Mouse (Mus musculus): ENCODE measurements around the gene St7.

DNA sequence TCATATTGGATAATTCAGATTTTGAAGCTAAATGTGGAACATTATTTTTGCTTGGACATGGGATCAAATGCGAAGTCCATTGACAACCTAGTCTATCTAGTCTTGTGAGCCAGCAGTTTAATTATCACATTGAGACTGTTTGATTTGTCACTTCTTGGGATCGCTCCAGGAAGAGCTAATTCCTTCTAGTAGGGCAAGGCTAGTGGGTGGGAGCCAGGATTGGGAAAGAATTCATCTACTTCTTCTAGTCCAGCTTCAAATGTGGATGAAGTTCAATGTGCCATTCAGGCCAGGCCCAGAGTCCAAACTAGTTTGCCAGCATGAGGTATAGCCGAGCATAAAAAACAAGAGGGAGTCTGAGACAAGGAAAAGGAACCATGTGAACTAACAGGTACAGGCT, 100.7 kb downstream of the St7 start:
- no peak for TF ChIP-seq MYOG (IDR thresholded peaks at IDR 0.05; ENCODE audit: control insufficient read depth, extremely low read depth, insufficient read length)
- no peak for TF ChIP-seq MAX (IDR thresholded peaks at IDR 0.05)
